Mouse (Mus musculus) heart, embryonic 11.5 days (tissue): ENCODE results near the gene Gstz1. TPM values are rescaled to one million over a fixed set of nuclear protein-coding genes. Genes with fewer than 3 reads are reported as not detected.
"Not testable (repeated sequence)": the region's sequence is repeated elsewhere in the genome, so short reads cannot be mapped to it uniquely, and the experiment has no call there.

ENCODE experiments used
- ATAC-seq: fragments of 200-750 bp; cut with Nextera tagmentation; replicated peaks from 2 replicates; pipeline ENCODE4 v1.8.0; 2017; ENCODE audit warnings: moderate library complexity; ENCODE audit not compliant: insufficient number of reproducible peaks, low FRiP score, low TSS enrichment
- H3K27ac ChIP-seq: fragments of 300-500 bp; sonication (generic); 2 replicates; pipeline ENCODE4 v1.5.1; 2014; ENCODE audit warnings: mild to moderate bottlenecking, low read depth, low read length
- H3K27me3 ChIP-seq: fragments of 300-500 bp; sonication (generic); 2 replicates; pipeline ENCODE4 v1.6.1; 2014; ENCODE audit warnings: mild to moderate bottlenecking, low read length, mixed read lengths; ENCODE audit not compliant: control insufficient read depth, insufficient read depth
- H3K36me3 ChIP-seq: fragments of 300-500 bp; sonication (generic); 2 replicates; pipeline ENCODE4 v1.6.1; 2014; ENCODE audit warnings: mild to moderate bottlenecking, low read length, moderate library complexity, mixed read lengths; ENCODE audit not compliant: control insufficient read depth, insufficient read depth
- H3K4me1 ChIP-seq: fragments of 300-500 bp; sonication (generic); 2 replicates; pipeline ENCODE4 v1.6.1; 2014; ENCODE audit warnings: low read length; ENCODE audit not compliant: control insufficient read depth, insufficient read depth
- H3K4me2 ChIP-seq: fragments of 300-500 bp; sonication (generic); 2 replicates; pipeline ENCODE4 v1.6.1; 2014; ENCODE audit warnings: mild to moderate bottlenecking, moderate library complexity
- H3K4me3 ChIP-seq: fragments of 300-500 bp; sonication (generic); 2 replicates; pipeline ENCODE4 v1.5.1; 2014; ENCODE audit warnings: low read depth, low read length
- H3K9ac ChIP-seq: fragments of 300-500 bp; sonication (generic); 2 replicates; pipeline ENCODE4 v1.6.1; 2014; ENCODE audit warnings: mild to moderate bottlenecking, low read depth, low read length, moderate library complexity
- H3K9me3 ChIP-seq: fragments of 300-500 bp; sonication (generic); replicated peaks from 2 replicates; pipeline ENCODE4 v1.6.1; 2016; ENCODE audit warnings: low read length; ENCODE audit not compliant: control insufficient read depth
- WGBS: fragments of 180-500 bp; shearing (Covaris S2); extraction: QIAGEN DNeasy Blood & Tissue Kit; methylation state at CpG from one replicate; pipeline ENCODE4 v1.1.7; 2014; ENCODE audit not compliant: insufficient replicate concordance; 5-methylcytosine and 5-hydroxymethylcytosine counted together
- polyA plus RNA-seq: library from polyadenylated mRNA; unstranded; fragments of >200 nt; fragmentation: Nextera tagmentation; extraction: Ambion mirVana; gene quantifications from 2 replicates; pipeline ENCODE4 v1.2.1, GENCODE M21; 2014

Gene Gstz1
- polyA plus RNA-seq, 1 experiment from 2014 or later, result 49.0 TPM

DNA sequence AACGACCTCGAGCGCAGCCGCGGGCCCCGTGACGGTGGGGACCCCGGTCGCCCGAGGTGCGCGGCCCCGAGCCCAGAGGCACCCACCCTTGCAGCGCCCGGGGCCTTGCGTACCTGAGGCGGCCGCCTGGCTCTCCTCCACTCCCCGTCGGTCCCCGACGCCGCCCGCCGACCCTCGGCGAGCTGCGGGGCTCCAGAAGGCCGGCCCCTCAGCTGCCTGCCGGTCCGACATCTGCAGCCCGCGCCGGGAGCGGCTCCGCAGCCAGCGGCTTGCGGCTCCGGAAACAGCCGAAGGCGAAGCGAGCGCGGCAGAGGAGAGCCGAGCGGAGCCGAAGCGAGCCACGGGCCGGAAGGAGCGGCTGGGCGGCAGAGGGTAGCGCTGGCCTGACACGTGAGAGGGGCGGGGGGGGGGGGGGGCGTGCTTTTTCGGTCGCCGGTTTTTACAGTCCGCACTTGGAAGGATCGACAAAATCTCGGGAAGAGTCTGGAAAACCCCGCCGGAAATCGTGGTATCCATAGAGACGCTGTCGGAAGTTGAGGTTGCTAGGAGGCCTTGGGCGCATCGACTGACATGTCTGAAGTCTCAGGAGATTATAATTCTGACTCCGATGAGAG lies 53.1 kb downstream of the Gstz1 start, which contains the start of gene Tmed8:
TSS of gene Tmed8 (minus strand) at position 482 of the 614 bp plus-strand sequence.
- no peaks in the 10 kb centered on the region for H3K36me3 ChIP-seq
- no peaks in the 10 kb centered on the region for H3K9me3 ChIP-seq
- H3K4me1 ChIP-seq, result peaks cover 3% of the 10 kb centered on the region; the same call in 1 of the 2 replicates
- H3K9ac ChIP-seq, result peak within 1 kb of the TSS; percentile 88
- peak within 1 kb of the TSS; percentile 98 for H3K4me2 ChIP-seq
- peak; percentile 90 for ATAC-seq
- peak within 1 kb of the TSS; percentile 90 for H3K4me3 ChIP-seq
- under 1% methylated on average over 62 of the region's 70 CpGs for WGBS
- 0 out of 2 replicates have a peak within 1 kb of the TSS, but pooled peaks have one; percentile 46 for H3K27ac ChIP-seq
- no peaks in the 10 kb centered on the region for H3K27me3 ChIP-seq

DNA sequence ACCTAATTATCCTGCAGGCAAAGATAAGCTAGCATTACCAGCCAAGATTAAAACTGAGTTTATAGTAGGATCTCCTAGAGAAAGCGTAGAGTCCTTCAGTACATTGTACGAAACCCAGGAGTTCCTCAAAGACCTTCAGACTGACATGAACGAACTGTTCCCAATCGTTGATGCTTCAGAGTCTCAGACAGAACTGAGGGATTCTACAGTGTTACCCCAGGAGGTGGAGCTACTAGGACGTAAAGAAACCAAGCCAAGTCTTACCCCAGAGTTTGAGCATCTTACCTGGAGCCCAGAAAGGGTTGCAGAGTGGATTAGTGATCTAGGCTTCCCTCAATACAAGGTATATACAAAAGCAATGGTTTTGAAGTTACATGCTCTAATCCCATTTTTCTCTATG lies 54.7 kb downstream of the Gstz1 start:
- H3K9me3 ChIP-seq, result no peaks in the 10 kb centered on the region
- no peak for ATAC-seq
- H3K9ac ChIP-seq, result no peak overlapping the region
- no peaks in the 10 kb centered on the region for H3K36me3 ChIP-seq
- no peaks in the 10 kb centered on the region for H3K27me3 ChIP-seq
- H3K27ac ChIP-seq, result no peak overlapping the region
- H3K4me3 ChIP-seq, result no peak overlapping the region
- no peak overlapping the region for H3K4me2 ChIP-seq
- peaks cover 3% of the 10 kb centered on the region; the same call in 1 of the 2 replicates for H3K4me1 ChIP-seq
- WGBS, result 60% methylated on average over 5 of the region's 5 CpGs

DNA sequence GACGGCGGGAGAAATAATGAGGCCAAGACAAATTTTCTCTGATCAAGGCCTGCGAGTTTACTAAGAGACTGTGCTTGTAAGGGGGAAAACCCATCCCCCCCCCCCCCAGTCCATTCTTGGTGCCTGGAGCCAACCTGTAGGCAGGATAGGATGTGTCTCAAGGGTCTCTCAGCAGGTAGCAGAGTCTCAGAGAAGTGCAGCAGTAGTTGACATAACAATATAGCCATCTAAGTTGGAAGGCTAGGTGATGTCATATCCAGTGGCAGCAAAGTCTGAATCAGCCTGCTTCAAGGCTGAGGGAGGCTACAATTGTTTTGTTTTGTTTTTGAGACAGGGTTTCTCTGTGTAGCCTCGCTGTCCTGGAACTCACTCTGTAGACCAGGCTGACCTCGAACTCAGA lies 58.8 kb downstream of the Gstz1 start:
- not testable (repeated sequence) for H3K9me3 ChIP-seq, H3K27ac ChIP-seq, H3K27me3 ChIP-seq, H3K4me2 ChIP-seq, H3K9ac ChIP-seq, H3K4me1 ChIP-seq, H3K36me3 ChIP-seq, H3K4me3 ChIP-seq, ATAC-seq
- 84% methylated on average over 5 of the region's 5 CpGs for WGBS

DNA sequence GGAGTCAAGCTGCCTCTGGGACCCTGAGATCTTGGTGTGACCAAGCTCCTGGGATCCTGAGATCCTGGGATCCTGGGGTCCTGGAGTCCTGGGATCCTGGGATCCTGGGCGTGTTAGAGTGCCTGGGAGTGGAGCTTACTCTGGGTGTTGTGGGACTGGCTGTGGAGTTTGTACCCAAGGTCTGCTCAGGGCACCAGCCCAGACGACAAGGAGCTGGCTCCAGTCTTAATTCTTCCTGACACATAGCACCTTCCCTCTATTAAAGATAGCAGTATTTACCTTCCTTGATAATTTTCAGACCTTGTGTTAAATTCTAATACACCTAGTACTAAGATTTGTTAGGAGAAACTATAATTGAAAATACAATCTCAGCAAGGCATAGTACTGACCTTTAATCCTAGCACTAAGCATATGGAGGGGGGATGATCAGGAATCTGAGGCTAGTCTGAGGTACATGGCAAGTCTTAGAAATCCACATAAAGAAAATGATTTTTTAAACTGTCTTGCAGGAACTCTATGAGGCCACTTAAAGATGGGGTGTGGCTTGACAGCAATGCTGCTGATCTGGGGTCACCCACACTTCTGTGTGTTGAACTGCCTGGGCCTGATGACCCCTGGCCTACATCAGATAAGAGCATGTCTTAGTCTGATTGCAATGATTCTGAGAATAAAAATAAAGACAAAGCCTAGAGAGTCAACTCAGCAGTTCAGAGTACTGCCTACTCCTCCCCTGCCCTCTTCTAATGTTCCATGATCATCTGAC lies 66.1 kb downstream of the Gstz1 start:
- Histone ChIP-seq H3K27me3 (no peaks in the 10 kb centered on the region), H3K9ac (no peak overlapping the region), H3K4me2 (no peak overlapping the region), H3K36me3 (no peaks in the 10 kb centered on the region), H3K27ac (no peak overlapping the region), H3K4me3 (no peak overlapping the region), H3K4me1 (no peaks in the 10 kb centered on the region), H3K9me3 (no peaks in the 10 kb centered on the region)
- WGBS, result 39% methylated on average over 2 of the region's 2 CpGs
- ATAC-seq, result no peak

Other genes starting within 250 kb of the Gstz1 start
- gene Cipc, start 200.1 kb upstream of the Gstz1 start, polyA plus RNA-seq, result 26.7 and 31.0 TPM in 2 replicates
- gene Zdhhc22, start 156.7 kb upstream of the Gstz1 start, polyA plus RNA-seq, result 0.20 TPM in 1 of 2 replicates, not detected in the other
- gene Tmem63c, start 125.8 kb upstream of the Gstz1 start, polyA plus RNA-seq, result not detected in 2 replicates
- gene Ngb, start 44.6 kb upstream of the Gstz1 start, polyA plus RNA-seq, result 0.16 TPM in 1 of 2 replicates, not detected in the other
- 14.5 and 15.2 TPM in 2 replicates for gene Pomt2, start 803 bp downstream of the Gstz1 start, polyA plus RNA-seq
- gene Samd15, start 52.6 kb downstream of the Gstz1 start, polyA plus RNA-seq, result 2.0 and 3.2 TPM in 2 replicates
- 2.1 and 3.0 TPM in 2 replicates for gene Tmed8, start 53.3 kb downstream of the Gstz1 start, polyA plus RNA-seq
- gene Noxred1, start 91.6 kb downstream of the Gstz1 start, polyA plus RNA-seq, result 1.00 and 1.2 TPM in 2 replicates
- 34.8 and 36.9 TPM in 2 replicates for gene Vipas39, start 119.1 kb downstream of the Gstz1 start, polyA plus RNA-seq
- gene Ahsa1, start 119.3 kb downstream of the Gstz1 start, polyA plus RNA-seq, result 196 and 214 TPM in 2 replicates
- gene Ism2, start 152.5 kb downstream of the Gstz1 start, polyA plus RNA-seq, result 0.44 and 0.83 TPM in 2 replicates
- 73.2 and 82.1 TPM in 2 replicates for gene Sptlc2, start 241.2 kb downstream of the Gstz1 start, polyA plus RNA-seq